Mouse (Mus musculus) intestine, embryonic 14.5 days (tissue): Measurements from ENCODE around the gene Acot5. TPM values are rescaled to one million over a fixed set of nuclear protein-coding genes. Genes with fewer than 3 reads are reported as not detected.
"Not testable (repeated sequence)": the region's sequence is repeated elsewhere in the genome, so short reads cannot be mapped to it uniquely, and the experiment has no call there.

Experiments used
- ATAC-seq: fragments of 200-750 bp; cut with Nextera tagmentation; replicated peaks from 2 replicates; pipeline ENCODE4 v1.8.0; 2017; ENCODE audit warnings: low read depth, moderate number of reproducible peaks, moderate TSS enrichment, moderate library complexity; ENCODE audit not compliant: low FRiP score, low TSS enrichment
- DNase-seq: peaks from one replicate; pipeline ENCODE4 v3.0.0-alpha.2; 2018; ENCODE audit warnings: low spot score
- H3K27ac ChIP-seq: fragments of 300-500 bp; sonication (generic); 2 replicates; pipeline ENCODE4 v1.5.1; 2014; ENCODE audit warnings: low read depth, mild to moderate bottlenecking, control low read depth
- H3K27me3 ChIP-seq: fragments of 300-500 bp; sonication (generic); replicated peaks from 2 replicates; pipeline ENCODE4 v1.6.1; 2014; ENCODE audit warnings: low read length, control low read depth; ENCODE audit not compliant: control insufficient read depth, insufficient read depth
- H3K36me3 ChIP-seq: fragments of 300-500 bp; sonication (generic); 2 replicates; pipeline ENCODE4 v1.6.1; 2014; ENCODE audit warnings: low read length, control low read depth; ENCODE audit not compliant: control insufficient read depth, insufficient read depth
- H3K4me1 ChIP-seq: fragments of 300-500 bp; sonication (generic); replicated peaks from 2 replicates; pipeline ENCODE4 v1.6.1; 2014; ENCODE audit warnings: low read length, control low read depth, mixed read lengths; ENCODE audit not compliant: control insufficient read depth, insufficient read depth
- H3K4me2 ChIP-seq: fragments of 300-500 bp; sonication (generic); 2 replicates; pipeline ENCODE4 v1.6.1; 2014; ENCODE audit warnings: low read length
- H3K4me3 ChIP-seq: fragments of 300-500 bp; sonication (generic); 2 replicates; pipeline ENCODE4 v1.5.1; 2014; ENCODE audit warnings: low read depth, low read length, control low read depth, mixed read lengths
- H3K9ac ChIP-seq: fragments of 300-500 bp; sonication (generic); 2 replicates; pipeline ENCODE4 v1.6.1; 2014; ENCODE audit warnings: mild to moderate bottlenecking, low read length
- H3K9me3 ChIP-seq: fragments of 300-500 bp; sonication (generic); 2 replicates; pipeline ENCODE4 v1.6.1; 2016; ENCODE audit warnings: low read length, control low read depth; ENCODE audit not compliant: control insufficient read depth
- WGBS: fragments of 180-500 bp; shearing (Covaris S2); extraction: QIAGEN DNeasy Blood & Tissue Kit; methylation state at CpG from one replicate; pipeline ENCODE4 v1.1.7; 2014; 5-methylcytosine and 5-hydroxymethylcytosine counted together
- polyA plus RNA-seq: library from polyadenylated mRNA; unstranded; fragments of >200 nt; fragmentation: Nextera tagmentation; extraction: Ambion mirVana; gene quantifications from 2 replicates; pipeline ENCODE4 v1.2.1, GENCODE M21; 2014

Gene Acot5
- polyA plus RNA-seq, 1 experiment from 2014 or later = not detected

DNA sequence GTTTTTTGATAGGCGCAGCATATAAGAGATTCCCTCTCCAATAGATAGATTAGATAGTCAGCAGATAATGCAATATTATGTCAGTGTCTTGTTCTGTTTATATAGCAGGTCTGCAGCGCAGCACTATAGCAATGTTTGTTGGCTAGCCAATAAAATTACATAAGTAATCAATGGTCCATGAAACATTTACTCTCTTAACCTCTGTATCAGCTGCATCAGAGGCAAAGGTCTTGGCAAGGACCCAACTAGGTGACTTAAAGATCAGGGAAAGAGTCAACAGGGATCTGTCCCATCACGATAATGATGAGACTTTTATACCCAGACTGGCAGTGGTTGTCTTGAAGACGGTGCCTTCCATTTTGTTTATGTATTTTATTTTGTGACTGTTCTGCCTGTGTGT, 36.3 kb upstream of the Acot5 start:
- no peaks in the 10 kb centered on the region for H3K36me3 ChIP-seq
- 83% methylated on average over 4 of the region's 4 CpGs for WGBS
- DNase-seq = no peak
- peaks cover 3% of the 10 kb centered on the region; the same call in 1 of the 2 replicates for H3K4me1 ChIP-seq
- no peak overlapping the region for H3K4me3 ChIP-seq
- H3K27ac ChIP-seq = no peak overlapping the region
- H3K9me3 ChIP-seq = no peaks in the 10 kb centered on the region
- ATAC-seq = no peak
- H3K9ac ChIP-seq = no peak overlapping the region
- H3K27me3 ChIP-seq = no peaks in the 10 kb centered on the region
- no peak overlapping the region for H3K4me2 ChIP-seq

DNA sequence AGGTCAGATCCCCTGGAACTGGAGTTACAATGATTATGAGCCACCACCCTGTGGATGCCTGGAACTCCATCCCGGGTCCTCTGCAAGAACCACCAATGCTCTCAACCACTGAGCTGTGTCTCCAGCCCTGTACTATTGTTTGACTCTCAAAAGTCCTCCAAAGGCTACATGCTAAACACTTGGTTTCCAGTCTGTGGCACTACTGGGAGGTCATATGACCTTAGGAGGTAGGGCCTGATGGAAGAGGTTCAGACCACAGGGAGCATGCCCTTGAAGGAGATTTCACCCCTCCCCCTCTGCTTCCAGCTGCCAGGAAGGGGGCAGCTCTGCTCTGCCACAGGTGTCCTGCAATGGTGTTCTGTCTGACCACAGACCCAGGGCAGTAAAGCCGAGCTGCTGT, 35.8 kb upstream of the Acot5 start:
- H3K27ac ChIP-seq, DNase-seq, H3K4me3 ChIP-seq, H3K36me3 ChIP-seq, H3K4me2 ChIP-seq, H3K27me3 ChIP-seq, ATAC-seq, H3K9ac ChIP-seq, H3K9me3 ChIP-seq, H3K4me1 ChIP-seq: not testable (repeated sequence)
- WGBS = 74% methylated on average over 2 of the region's 2 CpGs

DNA sequence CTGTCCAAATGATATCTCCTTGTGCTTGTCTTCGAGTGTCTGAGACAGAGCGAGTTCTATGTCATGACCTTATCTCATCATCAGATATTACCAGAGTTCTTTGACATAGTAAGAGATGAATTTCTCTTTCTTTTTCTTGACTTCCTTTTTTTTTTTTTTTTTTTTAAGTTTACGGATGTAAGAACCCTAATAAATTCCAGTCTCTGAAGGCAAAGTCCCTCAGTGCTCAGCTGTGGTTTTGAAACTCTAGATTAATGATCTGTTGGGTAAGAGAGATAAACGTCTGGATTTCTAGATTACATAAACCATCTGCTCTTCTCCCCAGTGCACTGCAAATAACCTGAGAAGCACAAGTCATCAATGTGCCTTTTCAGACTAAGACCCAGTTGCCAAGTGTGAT, 35.0 kb upstream of the Acot5 start:
- ATAC-seq (no peak), DNase-seq (no peak)
- H3K4me2 ChIP-seq = no peak overlapping the region
- H3K27ac ChIP-seq = no peak overlapping the region
- H3K9ac ChIP-seq = no peak overlapping the region
- H3K27me3 ChIP-seq = no peaks in the 10 kb centered on the region
- H3K9me3 ChIP-seq = no peaks in the 10 kb centered on the region
- no peak overlapping the region for H3K4me3 ChIP-seq
- H3K4me1 ChIP-seq = peaks cover 3% of the 10 kb centered on the region; the same call in 1 of the 2 replicates
- WGBS = 27% methylated on average over 4 of the region's 4 CpGs
- H3K36me3 ChIP-seq = no peaks in the 10 kb centered on the region

DNA sequence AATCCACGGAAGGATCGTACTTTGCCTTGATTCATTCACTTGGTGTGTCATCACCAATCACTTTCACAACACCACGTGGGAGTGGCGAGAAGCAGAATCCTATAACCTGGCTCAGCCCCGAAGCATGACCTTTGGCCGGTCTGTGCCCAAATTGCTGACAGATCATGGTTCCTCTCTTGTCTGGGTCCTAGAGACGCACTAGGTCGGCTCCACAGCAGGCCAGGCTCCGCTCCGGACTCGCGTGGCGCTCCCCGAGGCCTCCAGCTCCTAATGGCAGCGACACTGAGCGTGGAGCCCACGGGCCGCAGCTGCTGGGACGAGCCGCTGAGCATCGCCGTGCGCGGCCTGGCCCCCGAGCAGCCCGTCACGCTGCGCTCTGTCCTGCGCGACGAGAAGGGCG, 30.9 kb upstream of the Acot5 start, which contains the start of gene Acot4:
Gene Acot4, plus strand, starts transcription at position 139 of the 400 bp plus-strand sequence.
- Histone ChIP-seq H3K9ac (peak within 1 kb of the TSS; percentile 42), H3K4me2 (peak within 1 kb of the TSS; percentile 58), H3K4me3 (peak within 1 kb of the TSS; percentile 40)
- H3K36me3 ChIP-seq, H3K27ac ChIP-seq, H3K4me1 ChIP-seq, H3K9me3 ChIP-seq, H3K27me3 ChIP-seq: not testable (repeated sequence)
- DNase-seq (peak; percentile 74), ATAC-seq (peak; percentile 60; the same call in 1 of the 2 replicates)
- 6% methylated on average over 23 of the region's 32 CpGs for WGBS

DNA sequence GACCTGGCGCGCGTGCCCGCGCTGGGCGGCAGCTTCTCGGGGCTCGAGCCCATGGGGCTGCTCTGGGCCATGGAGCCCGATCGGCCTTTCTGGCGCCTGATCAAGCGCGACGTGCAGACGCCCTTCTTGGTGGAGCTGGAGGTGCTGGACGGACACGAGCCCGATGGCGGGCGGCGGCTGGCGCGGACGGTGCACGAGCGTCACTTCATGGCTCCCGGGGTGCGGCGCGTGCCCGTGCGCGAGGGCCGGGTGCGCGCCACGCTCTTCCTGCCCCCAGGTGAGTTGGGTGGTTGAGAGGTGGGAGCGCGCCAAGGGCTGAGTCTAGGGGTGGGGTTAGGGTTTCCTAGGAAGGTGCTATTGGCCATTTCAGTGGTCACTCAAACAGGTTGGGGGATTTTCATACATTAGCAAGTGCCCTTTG, 30.4 kb upstream of the Acot5 start, which contains the start of gene Gm49366:
Gene Gm49366, plus strand, starts transcription at position 245 of the 421 bp plus-strand sequence.
- H3K27ac ChIP-seq, H3K9me3 ChIP-seq, H3K4me1 ChIP-seq, H3K36me3 ChIP-seq, H3K27me3 ChIP-seq: not testable (repeated sequence)
- Histone ChIP-seq H3K9ac (peak within 1 kb of the TSS; percentile 42), H3K4me3 (peak within 1 kb of the TSS; percentile 40), H3K4me2 (peak within 1 kb of the TSS; percentile 58)
- 1% methylated on average over 38 of the region's 39 CpGs for WGBS
- ATAC-seq (0 out of 2 replicates have a peak, but pooled peaks have one; percentile 71), DNase-seq (peak; percentile 64)

DNA sequence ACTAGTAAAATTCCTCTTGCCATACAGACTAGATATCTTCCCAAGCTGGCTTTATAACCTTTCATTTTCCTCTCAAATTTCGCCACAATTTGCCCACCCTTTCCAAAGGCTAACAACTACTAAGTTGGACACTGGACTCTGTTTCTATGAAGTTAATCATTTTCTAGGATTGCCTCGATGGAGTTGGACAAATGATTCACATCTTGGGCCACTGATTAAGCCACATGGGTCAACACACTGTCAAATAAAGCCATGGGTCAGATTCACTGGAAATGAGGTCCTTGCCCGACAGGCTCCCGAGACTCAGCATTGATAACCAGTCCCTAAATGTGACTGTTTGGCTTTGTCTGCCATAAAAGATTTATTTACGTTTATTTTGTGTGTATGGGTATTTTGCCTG, 26.9 kb upstream of the Acot5 start:
- Histone ChIP-seq H3K4me2 (no peak overlapping the region), H3K27ac (no peak overlapping the region), H3K9me3 (peaks cover 4% of the 10 kb centered on the region; the same call in 1 of the 2 replicates), H3K36me3 (no peaks in the 10 kb centered on the region), H3K9ac (no peak overlapping the region), H3K27me3 (no peaks in the 10 kb centered on the region), H3K4me1 (no peaks in the 10 kb centered on the region), H3K4me3 (no peak overlapping the region)
- ATAC-seq (no peak), DNase-seq (no peak)
- WGBS = 65% methylated on average over 5 of the region's 5 CpGs

DNA sequence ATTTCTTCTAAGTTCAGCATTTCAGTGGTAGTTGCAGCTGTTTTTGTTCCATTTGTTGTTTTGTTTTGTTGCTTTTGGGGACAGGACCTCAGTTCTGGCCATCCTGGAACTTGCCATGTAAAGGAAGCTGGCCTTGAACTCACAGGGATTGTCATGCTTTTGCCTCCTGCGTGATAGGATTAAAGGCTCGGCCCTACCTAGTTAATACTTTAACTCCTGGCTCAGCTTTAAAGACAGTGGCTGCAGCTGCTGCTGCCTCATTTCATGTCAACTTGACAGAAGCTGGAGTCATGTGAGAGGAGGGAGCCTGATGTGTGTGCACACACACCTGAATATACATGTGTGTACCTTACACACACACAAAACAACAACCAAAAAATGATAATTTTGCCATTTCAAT, 25.1 kb upstream of the Acot5 start:
- ATAC-seq = no peak
- no peak overlapping the region for H3K4me3 ChIP-seq
- H3K9me3 ChIP-seq = peaks cover 12% of the 10 kb centered on the region; the same call in 1 of the 2 replicates
- H3K4me1 ChIP-seq = no peaks in the 10 kb centered on the region
- no peak overlapping the region for H3K9ac ChIP-seq
- WGBS = 59% methylated on average over 2 of the region's 2 CpGs
- H3K4me2 ChIP-seq = no peak overlapping the region
- DNase-seq = no peak
- no peaks in the 10 kb centered on the region for H3K27me3 ChIP-seq
- H3K27ac ChIP-seq = no peak overlapping the region
- no peaks in the 10 kb centered on the region for H3K36me3 ChIP-seq

DNA sequence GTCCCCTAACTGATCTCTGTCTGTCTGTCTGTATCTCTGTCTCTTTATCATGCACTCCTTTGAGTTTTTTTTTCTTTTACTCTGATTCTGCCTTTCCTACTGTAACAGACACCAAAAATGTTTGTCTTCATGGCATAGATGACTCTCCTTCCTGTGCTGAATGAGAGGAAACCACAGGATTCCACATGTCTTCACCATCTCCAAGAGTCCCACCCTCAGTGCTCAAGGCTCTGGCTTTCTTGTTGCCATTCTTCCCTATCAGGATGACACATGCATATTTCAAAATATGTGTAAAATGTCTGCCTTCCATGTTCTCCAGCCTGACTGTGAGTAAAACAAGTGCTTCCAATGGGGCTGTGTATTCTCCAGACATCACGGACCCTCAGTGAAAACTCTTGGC, 22.2 kb upstream of the Acot5 start:
- Histone ChIP-seq H3K27ac (no peak overlapping the region), H3K4me1 (no peaks in the 10 kb centered on the region), H3K9me3 (peaks cover 9% of the 10 kb centered on the region; the same call in 1 of the 2 replicates), H3K36me3 (no peaks in the 10 kb centered on the region), H3K27me3 (no peaks in the 10 kb centered on the region), H3K9ac (no peak overlapping the region), H3K4me2 (no peak overlapping the region), H3K4me3 (no peak overlapping the region)
- DNase-seq (no peak), ATAC-seq (no peak)
- 82% methylated on average over 1 of the region's 1 CpGs for WGBS

DNA sequence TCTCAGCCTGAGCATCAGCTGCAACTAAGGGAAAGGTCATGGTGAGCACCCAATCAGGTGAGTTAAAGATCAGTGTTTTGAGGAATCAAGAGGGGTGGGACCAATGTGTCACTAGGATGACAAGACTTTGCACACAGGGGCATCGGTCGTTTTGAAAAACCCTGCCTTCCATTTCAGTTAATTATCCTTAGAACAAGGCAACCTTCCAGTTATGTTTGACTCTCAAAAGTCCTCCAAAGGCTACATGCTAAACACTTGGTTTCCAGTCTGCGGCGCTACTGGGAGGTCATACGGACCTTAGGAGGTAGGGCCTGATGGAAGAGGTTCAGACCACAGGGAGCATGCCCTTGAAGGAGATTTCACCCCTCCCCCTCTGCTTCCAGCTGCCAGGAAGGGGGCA, 18.4 kb upstream of the Acot5 start:
- peaks cover 19% of the 10 kb centered on the region for H3K27me3 ChIP-seq
- not testable (repeated sequence) for H3K4me1 ChIP-seq, H3K27ac ChIP-seq, H3K4me2 ChIP-seq, H3K9ac ChIP-seq, ATAC-seq, H3K9me3 ChIP-seq, H3K4me3 ChIP-seq, H3K36me3 ChIP-seq, DNase-seq
- WGBS = 89% methylated on average over 5 of the region's 5 CpGs
